Mouse (Mus musculus): ENCODE measurements at regions not wholly inside any gene's neighbourhood (a gene's known extent, or its start where the extent isn't known, plus 50 kb on each side); places are given as distances from the start of the nearest gene placed in this dataset.

DNA sequence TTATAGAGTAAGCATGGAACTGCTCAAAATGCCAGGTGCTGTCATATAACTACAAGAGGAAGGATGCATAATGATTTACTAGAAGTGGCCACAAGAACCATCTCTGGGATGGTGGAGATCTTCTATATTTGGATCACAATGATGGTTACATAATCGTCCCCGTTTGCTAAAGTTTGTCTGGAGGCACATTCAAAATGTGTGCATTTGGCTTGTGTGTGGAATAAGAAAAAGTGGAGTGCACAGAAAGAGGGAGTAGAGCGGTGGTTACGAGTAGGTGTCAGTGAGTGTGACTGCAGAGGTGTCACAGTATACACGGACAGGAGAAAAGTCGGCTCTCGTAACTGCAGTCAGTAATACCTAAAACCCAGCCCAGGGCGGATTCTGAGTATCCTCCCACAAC is 238.3 kb upstream of the Cnr1 start:
- no peak for DNase-seq (ENCODE audit: low spot score in 2 of 2)

DNA sequence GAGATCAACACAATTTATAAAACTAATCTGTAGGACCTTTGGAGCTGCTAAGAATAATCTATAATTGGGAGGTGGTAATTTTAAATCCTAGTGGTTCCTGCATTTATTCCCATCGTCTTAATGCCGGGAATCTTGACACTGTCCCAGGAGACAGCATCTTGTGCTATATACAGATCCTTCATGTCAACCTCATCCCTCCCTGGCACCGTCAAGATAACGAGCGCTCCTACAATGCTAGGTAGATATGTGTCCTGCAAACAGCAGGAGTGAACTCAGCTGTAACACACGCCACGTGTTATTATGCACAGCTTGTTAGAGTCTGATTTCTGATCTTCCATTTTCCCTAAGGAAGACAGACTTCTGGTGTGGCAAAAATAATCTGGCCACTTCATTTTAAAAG is 237.0 kb upstream of the Cnr1 start:
- DNase-seq (ENCODE audit: low spot score in 2 of 2) = no peak

DNA sequence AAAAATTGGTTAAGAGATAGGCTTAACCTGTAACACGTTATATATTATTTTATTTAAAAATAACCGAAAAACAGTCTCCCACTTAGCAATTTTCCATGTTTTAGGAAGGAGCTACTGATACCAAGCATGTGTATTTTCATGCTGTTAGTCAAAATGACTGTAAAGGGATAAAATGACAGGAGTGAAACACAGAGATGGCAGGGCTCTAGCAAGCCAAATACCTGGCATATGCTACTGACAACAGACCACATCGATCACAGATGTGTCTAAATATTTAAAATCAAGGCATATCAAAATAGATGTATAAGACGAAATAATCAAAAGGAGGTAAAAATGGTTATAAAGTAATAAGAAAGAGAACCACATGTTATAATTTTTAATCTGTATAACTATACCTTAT is 231.0 kb upstream of the Cnr1 start:
- no peak for DNase-seq (ENCODE audit: low spot score in 2 of 2)

- DNase-seq (ENCODE audit: low spot score in 2 of 2) = no peak
Measured at GRCm38 (mm10) chr4:33696969-33697368, 227.4 kb upstream of the Cnr1 start.

GRCm38 (mm10) chr4:33702028-33702666 is 222.2 kb upstream of the Cnr1 start:
- no peak for DNase-seq (ENCODE audit: low spot score in 2 of 2)

DNA sequence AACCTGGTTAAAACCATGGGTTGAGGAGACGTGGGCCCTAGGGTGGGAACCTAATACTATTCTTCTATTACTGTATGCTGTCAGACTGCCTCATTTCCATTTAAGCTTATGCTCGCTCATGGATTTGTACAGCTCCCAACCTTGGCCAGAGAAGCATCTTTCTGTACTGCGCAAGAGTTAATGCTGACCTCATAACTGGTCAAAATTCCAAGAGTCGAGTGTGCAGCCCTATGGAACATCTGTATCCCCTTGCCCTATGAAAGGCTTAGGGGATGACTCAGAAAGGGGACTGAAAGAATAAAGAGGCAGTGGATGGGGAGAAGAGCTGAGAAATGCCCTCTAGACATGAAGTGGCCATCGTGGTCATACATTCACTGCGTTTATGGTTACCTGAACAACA is 218.7 kb upstream of the Cnr1 start:
- no peak for DNase-seq (ENCODE audit: low spot score in 2 of 2)

GRCm38 (mm10) chr4:33706785-33707184 is 217.6 kb upstream of the Cnr1 start:
- DNase-seq (ENCODE audit: low spot score in 2 of 2) = peak in 1 of 2 experiments; percentile 33

DNA sequence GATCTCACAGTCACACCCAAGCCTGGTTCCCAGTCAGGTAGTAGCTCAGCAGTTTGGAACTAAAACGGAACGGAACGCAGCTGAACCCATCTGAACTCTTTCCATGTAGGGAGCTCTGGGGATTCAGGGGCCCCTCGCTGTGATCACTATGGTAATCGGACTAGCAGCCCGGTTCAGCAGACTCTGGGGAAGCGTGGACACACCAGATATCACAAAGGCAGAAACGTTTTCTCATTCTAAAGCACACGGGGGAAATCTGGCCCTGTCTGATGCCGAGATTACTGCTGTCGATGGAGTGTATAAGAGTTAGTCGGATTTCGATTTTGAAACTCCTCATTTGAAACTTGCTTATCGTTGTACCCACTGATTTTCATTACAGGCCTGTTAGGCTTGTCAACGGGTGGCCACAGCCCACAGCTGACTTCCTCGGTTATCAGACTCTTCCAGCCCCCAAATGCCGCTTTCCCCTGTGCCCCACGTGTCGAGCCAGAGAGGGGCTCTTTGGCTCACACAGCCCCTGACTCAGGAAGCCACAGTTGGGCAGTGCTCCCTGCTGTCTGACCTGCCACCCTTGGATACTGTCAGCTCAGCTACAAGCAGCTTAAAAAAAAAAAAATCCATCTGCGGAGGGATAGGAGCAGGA is 207.8 kb upstream of the Cnr1 start:
- DNase-seq (ENCODE audit: low spot score in 2 of 2) = no peak

DNA sequence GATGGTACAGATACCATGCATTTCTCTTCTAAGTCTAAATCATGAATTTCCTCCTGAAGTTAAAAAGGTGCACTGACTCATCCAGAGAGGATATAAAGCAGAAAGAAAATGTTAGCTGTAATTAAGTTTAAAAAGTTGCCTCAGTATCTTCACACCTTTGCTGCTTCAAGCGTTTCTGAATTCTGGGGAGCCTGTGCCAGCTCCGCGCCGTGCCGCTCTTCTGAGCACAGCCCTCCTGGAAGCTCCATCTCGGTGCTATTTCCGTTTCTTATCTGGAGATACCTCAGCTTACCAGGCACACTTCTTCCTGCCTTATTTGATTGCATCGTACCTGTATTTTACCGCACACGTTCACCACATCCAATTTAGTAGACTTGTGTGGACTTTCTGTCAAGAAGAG is 203.4 kb upstream of the Cnr1 start:
- DNase-seq (ENCODE audit: low spot score in 2 of 2) = no peak

- DNase-seq (ENCODE audit: low spot score in 2 of 2) = no peak
Measured at GRCm38 (mm10) chr4:33721971-33722370, 202.4 kb upstream of the Cnr1 start.

GRCm38 (mm10) chr4:33731837-33732236 is 192.6 kb upstream of the Cnr1 start:
- no peak for DNase-seq (ENCODE audit: low spot score in 2 of 2)

- DNase-seq (ENCODE audit: low spot score in 2 of 2) = peak; percentile 22 to 39
Measured at GRCm38 (mm10) chr4:33734923-33735322, 189.5 kb upstream of the Cnr1 start.

GRCm38 (mm10) chr4:33735442-33735966 is 188.9 kb upstream of the Cnr1 start:
- no peak for DNase-seq (ENCODE audit: low spot score in 2 of 2)

- DNase-seq (ENCODE audit: low spot score in 2 of 2) = peak; percentile 42 to 43
Measured at GRCm38 (mm10) chr4:33736061-33736701, 188.2 kb upstream of the Cnr1 start.

GRCm38 (mm10) chr4:33737337-33737736 is 187.1 kb upstream of the Cnr1 start:
- DNase-seq (ENCODE audit: low spot score in 2 of 2) = no peak

- no peak for DNase-seq (ENCODE audit: low spot score in 2 of 2)
Measured at GRCm38 (mm10) chr4:33737859-33738417, 186.5 kb upstream of the Cnr1 start.

- no peak for DNase-seq (ENCODE audit: low spot score in 2 of 2)
Measured at GRCm38 (mm10) chr4:33739211-33739904, 185.0 kb upstream of the Cnr1 start.

DNA sequence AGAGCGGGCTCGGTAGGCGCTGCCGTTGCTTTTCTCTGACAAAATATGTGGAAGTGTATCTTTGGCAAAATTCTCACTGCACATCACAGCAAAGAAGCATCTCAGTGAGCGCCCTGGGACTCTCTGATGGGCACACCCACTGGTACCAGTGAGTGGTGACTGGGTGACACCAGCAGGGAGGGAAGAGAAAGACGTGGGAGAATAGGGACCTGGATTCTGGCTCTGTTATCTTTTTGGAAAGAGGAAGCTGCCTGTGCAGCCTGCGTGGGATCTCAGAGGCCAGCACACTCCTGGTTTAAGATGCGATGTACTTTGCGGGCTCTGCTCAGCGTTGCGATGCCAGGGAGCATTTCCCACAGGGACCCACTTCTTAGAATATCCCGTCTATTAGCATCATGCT is 183.4 kb upstream of the Cnr1 start:
- DNase-seq (ENCODE audit: low spot score in 2 of 2) = no peak

DNA sequence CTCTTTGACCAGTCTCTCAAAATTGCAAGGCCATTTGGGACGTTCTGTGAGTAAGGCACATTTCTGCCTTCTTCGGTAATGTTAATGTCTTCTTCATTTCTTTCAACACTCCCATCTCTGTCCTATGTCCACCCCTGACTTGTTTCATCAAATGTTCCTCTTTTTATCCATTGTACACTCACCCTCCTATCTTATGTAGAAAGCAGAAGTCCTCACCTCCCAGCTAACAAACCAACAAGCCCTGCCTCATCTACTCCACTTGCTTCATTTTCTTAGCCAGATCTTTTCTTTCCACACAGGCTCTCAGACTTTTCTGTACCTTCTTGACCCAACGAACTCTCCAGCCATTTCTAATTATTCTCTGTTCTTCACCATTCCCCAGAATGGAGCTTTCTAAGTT is 179.2 kb upstream of the Cnr1 start:
- no peak for DNase-seq (ENCODE audit: low spot score in 2 of 2)

- no peak for DNase-seq (ENCODE audit: low spot score in 2 of 2)
Measured at GRCm38 (mm10) chr4:33747316-33747895, 177.0 kb upstream of the Cnr1 start.

DNA sequence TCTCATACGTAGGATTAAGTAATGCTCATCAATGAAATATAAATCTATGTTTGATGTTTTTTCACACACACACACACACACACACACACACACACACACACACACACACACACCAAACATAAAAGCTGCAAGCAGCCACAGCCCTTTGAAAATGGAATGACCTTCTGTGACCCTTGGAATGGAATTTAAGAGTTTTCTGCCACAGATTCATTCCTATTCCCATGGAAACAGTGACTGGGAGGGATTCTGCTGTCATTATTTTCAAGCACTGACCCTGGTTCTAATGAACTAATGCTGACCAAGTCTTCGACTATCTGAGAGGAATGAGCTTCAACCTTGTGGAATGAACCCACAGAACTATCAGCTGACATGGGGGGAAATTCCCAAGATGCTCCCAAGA is 156.7 kb upstream of the Cnr1 start:
- no peak for DNase-seq (ENCODE audit: low spot score in 2 of 2)

Measured in adrenal gland, adult 18-20 months (tissue).